In the genomic region with DNA sequence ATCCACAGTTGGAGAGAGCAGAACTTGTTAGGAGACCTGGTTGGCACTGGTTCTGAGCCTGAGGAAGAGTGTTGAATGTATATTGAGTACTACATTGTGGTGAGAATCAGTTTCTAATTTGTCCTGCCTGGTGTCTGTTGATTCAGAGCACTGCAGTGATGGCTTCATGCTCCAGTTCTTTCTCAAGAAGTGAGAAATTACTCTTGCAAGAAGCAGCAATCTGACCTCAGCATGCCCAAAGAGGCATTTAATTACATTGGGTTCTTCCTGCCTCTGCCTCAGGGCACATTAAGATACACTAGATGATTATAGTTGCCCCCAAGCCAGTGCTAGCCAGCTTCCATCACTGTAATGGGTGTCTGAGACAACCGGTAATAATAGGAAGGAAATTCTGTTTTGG, we compare ENCODE assay signal across 24 mouse cellular contexts.
"Had no signal": no experiment of that assay in that cellular context is flagged by ENCODE, and none has a peak within 500 bp of the region (broad histone marks: within the 10 kb centered on the region; RNA-seq: fewer than 3 reads in every experiment).

No protein-coding gene starts in this region.

- H3K4me2 ChIP-seq: intestine, embryonic 15.5 days; kidney, embryonic 15.5 days; limb, embryonic 12.5 days; limb, embryonic 15.5 days; liver, embryonic 11.5 days; liver, embryonic 15.5 days; lung, embryonic 15.5 days had no signal

- H3K27me3 ChIP-seq: intestine, embryonic 15.5 days; kidney, embryonic 15.5 days; limb, embryonic 12.5 days; limb, embryonic 15.5 days; liver, embryonic 15.5 days; lung, embryonic 15.5 days; megakaryocyte, embryonic 14.5 days had no signal

- H3K9ac ChIP-seq: intestine, embryonic 15.5 days; kidney, embryonic 15.5 days; limb, embryonic 12.5 days; limb, embryonic 15.5 days; liver, embryonic 15.5 days; lung, embryonic 15.5 days had no signal

- H3K4me1 ChIP-seq: intestine, embryonic 15.5 days; kidney, embryonic 15.5 days; limb, embryonic 12.5 days; limb, embryonic 15.5 days; liver, embryonic 15.5 days; lung, embryonic 15.5 days had no signal

- DNase-seq: kidney, adult 11 months; kidney, adult 8-10 months; kidney, postnatal 10 days; kidney, postnatal 36 days; left cerebral cortex, postnatal 4 days; lung, adult 18-20 months; lung, postnatal 10 days; lung, postnatal 36 days; retina, postnatal 1 day; right cerebral cortex, postnatal 25 days; thymus, adult 2 months; thymus, postnatal 14 days; thymus, postnatal 4 days had no signal

- H3K9me3 ChIP-seq: intestine, embryonic 15.5 days; kidney, embryonic 15.5 days; limb, embryonic 12.5 days; limb, embryonic 15.5 days; liver, embryonic 15.5 days; lung, embryonic 15.5 days; megakaryocyte, embryonic 14.5 days; midbrain, embryonic 10.5 days had no signal

- H3K27ac ChIP-seq: intestine, embryonic 15.5 days; kidney, embryonic 15.5 days; limb, embryonic 12.5 days; limb, embryonic 15.5 days; liver, embryonic 15.5 days; lung, embryonic 15.5 days; midbrain, embryonic 10.5 days; stomach, postnatal 0 days had no signal

- ATAC-seq: intestine, embryonic 15.5 days; midbrain, embryonic 16.5 days had no signal

- H3K4me3 ChIP-seq: intestine, embryonic 15.5 days; kidney, embryonic 15.5 days; limb, embryonic 12.5 days; limb, embryonic 15.5 days; liver, embryonic 15.5 days; lung, embryonic 15.5 days; megakaryocyte, embryonic 14.5 days; midbrain, embryonic 10.5 days had no signal

- H3K36me3 ChIP-seq: intestine, embryonic 15.5 days; kidney, embryonic 15.5 days; limb, embryonic 12.5 days; limb, embryonic 15.5 days; lung, embryonic 15.5 days; midbrain, embryonic 10.5 days had no signal
